Mouse (Mus musculus) heart, embryonic 10.5 days (tissue): Measurements from ENCODE around the gene Olfr272. TPM values are rescaled to one million over a fixed set of nuclear protein-coding genes. Genes with fewer than 3 reads are reported as not detected.

Source experiments
- DNase-seq: peaks from one replicate; pipeline ENCODE4 v3.0.0-alpha.2; 2017; ENCODE audit warnings: low spot score
- H3K27ac ChIP-seq: fragments of 300-500 bp; sonication (generic); 2 replicates; pipeline ENCODE4 v1.5.1; 2016; ENCODE audit warnings: mild to moderate bottlenecking
- H3K27me3 ChIP-seq: fragments of 300-500 bp; sonication (generic); 2 replicates; pipeline ENCODE4 v1.6.1; 2016; ENCODE audit warnings: mild to moderate bottlenecking; ENCODE audit not compliant: poor library complexity, insufficient read depth, severe bottlenecking
- H3K36me3 ChIP-seq: fragments of 300-500 bp; sonication (generic); 2 replicates; pipeline ENCODE4 v1.6.1; 2016; ENCODE audit warnings: mild to moderate bottlenecking, moderate library complexity
- H3K4me1 ChIP-seq: fragments of 300-500 bp; sonication (generic); 2 replicates; pipeline ENCODE4 v1.6.1; 2016; ENCODE audit warnings: mild to moderate bottlenecking
- H3K4me3 ChIP-seq: fragments of 300-500 bp; sonication (generic); 2 replicates; pipeline ENCODE4 v1.5.1; 2016; ENCODE audit warnings: mild to moderate bottlenecking, moderate library complexity
- H3K9me3 ChIP-seq: fragments of 300-500 bp; sonication (generic); 2 replicates; pipeline ENCODE4 v1.6.1; 2016; ENCODE audit warnings: mild to moderate bottlenecking, moderate library complexity
- WGBS: fragments of 180-500 bp; shearing (Covaris S2); methylation state at CpG from one replicate; pipeline ENCODE4 v1.1.7; 2016; 5-methylcytosine and 5-hydroxymethylcytosine counted together
- polyA plus RNA-seq: library from polyadenylated mRNA; unstranded; fragments of >200 nt; fragmentation: Nextera tagmentation; extraction: Ambion mirVana; gene quantifications from 2 replicates; pipeline ENCODE4 v1.2.1, GENCODE M21; 2016

The Olfr272 gene
- not detected in 2 replicates for polyA plus RNA-seq

DNA sequence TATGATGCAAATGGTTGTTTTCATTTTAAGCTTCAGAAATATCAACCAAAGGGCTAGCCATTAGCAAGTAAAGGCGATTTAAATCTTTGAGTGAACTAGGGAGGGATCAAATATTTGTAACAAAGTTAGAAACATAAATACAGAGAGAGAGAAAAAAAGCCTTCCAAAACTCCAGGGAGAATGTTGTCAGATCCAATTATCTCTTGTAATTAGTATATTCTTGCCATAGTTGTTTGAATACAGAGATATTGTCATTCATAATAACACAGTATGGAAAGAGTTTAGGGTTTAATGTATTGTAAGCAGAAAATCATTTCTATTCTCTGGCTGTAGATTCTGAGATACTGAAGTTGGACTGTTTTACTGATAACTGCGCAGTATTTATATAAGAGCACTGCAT, at the start of gene Olfr272:
Gene Olfr272 (minus strand): TSS at position 101 of the 400 bp plus-strand sequence.
- Histone ChIP-seq H3K4me3 (no peak within 1 kb of the TSS), H3K27ac (no peak within 1 kb of the TSS), H3K9me3 (no peaks in the 10 kb centered on the region), H3K4me1 (no peaks in the 10 kb centered on the region), H3K36me3 (no peaks in the 10 kb centered on the region), H3K27me3 (no peaks in the 10 kb centered on the region)
- no peak for DNase-seq
- WGBS, result 85% methylated on average over 2 of the region's 2 CpGs

DNA sequence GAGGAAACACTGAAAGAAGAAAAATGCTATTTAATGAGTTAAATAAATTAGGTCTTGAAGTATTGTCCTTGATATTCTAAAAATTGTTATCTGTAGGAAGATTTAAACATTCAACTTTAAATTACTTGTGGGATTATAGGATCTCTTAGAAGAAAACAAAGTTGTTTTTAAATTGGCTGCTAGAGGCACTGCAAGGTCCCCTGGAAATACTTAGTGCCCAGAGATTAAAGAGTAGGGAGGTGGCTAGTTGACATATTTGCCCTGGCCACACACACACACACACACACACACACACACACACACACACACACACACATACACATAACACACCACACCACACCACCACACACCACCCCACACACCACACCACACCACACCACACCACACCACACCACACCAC, 45.3 kb upstream of the Olfr272 start, which contains the start of gene Olfr270:
Gene Olfr270 (plus strand): TSS at position 301 of the 400 bp plus-strand sequence.
- no peak for DNase-seq
- no peak within 1 kb of the TSS for H3K27ac ChIP-seq
- no peaks in the 10 kb centered on the region for H3K27me3 ChIP-seq

DNA sequence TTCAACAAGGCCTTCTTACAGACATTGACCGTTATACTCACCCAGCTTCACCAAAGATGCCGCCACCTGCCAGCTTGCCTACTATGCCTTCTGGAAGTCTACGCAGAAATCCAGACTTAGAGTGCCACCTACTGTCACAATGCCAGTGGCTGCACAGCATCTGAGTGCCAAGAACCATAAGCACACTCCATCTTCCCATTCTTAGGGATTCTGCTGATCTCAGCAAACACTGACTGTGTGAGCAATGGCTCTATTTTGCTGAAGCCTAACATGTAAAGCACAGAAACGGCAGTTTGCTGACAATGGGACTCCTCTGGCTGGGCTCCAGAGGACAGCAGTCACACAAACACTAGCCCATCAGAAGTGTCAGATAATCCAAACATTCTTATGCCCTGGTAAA, 39.7 kb upstream of the Olfr272 start:
- 44% methylated on average over 4 of the region's 4 CpGs for WGBS
- no peak overlapping the region for H3K4me3 ChIP-seq
- no peaks in the 10 kb centered on the region for H3K9me3 ChIP-seq
- no peaks in the 10 kb centered on the region for H3K4me1 ChIP-seq
- H3K36me3 ChIP-seq, result no peaks in the 10 kb centered on the region
- no peak for DNase-seq
- H3K27me3 ChIP-seq, result no peaks in the 10 kb centered on the region
- no peak overlapping the region for H3K27ac ChIP-seq

More for the DNA sequence above, 45.3 kb upstream of the Olfr272 start, which contains the start of gene Olfr270:
- Histone ChIP-seq H3K4me3 (no peak within 1 kb of the TSS), H3K4me1 (no peaks in the 10 kb centered on the region), H3K9me3 (no peaks in the 10 kb centered on the region), H3K36me3 (no peaks in the 10 kb centered on the region)

DNA sequence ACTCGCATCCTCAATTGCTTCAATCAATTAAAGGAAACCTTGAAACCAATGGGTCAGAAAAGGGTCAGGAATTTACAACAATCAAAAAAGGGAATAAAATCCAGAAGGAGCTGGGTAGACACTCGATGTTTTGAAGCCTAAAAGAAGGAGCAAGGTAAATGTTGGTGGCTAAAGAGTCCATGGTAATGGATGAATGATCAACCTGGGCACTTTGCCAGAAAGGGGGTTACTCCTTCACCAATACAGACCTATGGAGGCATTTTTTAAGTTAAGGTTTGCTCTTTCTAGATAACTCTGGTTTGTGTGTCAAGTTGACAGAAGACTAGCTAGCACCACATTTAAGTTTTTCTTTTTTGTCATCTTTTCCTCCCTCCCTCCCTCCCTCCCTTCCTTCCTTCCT, 30.0 kb upstream of the Olfr272 start:
- DNase-seq, result no peak
- WGBS, result 85% methylated on average over 2 of the region's 2 CpGs
- Histone ChIP-seq H3K27me3 (no peaks in the 10 kb centered on the region), H3K36me3 (no peaks in the 10 kb centered on the region), H3K4me3 (no peak overlapping the region), H3K4me1 (no peaks in the 10 kb centered on the region), H3K27ac (no peak overlapping the region), H3K9me3 (no peaks in the 10 kb centered on the region)

DNA sequence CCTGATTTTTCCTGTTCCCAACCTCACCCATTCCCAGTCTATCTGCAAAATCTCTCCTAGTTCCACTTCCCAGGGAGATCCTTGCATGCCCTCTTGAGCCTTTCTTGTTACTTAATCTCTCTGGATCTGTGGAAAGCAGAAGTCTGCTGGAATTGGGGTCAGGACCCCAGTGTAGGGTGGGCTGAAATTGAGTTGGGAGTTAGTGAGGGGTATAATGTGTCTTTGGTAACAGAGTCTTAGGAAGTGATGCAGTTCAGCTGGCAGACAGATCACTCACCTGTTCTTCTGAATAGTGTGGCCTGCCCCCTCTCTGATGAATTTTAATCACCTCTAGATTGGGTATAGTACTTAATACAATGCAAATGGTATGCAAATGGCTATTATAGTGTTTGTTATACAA, 27.7 kb upstream of the Olfr272 start:
- Histone ChIP-seq H3K4me3 (no peak overlapping the region), H3K36me3 (no peaks in the 10 kb centered on the region), H3K27ac (no peak overlapping the region), H3K9me3 (no peaks in the 10 kb centered on the region), H3K27me3 (no peaks in the 10 kb centered on the region), H3K4me1 (no peaks in the 10 kb centered on the region)
- no peak for DNase-seq

DNA sequence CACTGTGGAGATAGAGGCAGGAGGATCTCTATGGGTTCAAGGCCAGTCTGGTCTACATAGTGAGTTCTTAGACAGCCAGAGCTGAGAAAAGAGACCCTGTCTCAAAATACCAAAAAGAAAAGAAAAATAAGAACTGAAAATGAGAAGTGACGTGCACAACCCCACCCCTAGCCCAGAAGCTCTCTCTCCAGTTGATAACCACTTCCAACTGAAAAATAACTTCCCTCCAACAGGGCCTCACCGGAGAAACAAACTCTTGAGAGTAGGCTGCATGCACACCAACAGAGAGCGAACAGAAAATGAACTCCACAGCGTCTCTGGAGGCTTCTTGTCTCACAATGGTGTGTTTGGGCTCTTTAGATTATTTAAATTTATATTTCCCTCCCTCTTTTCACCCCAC, 11.5 kb upstream of the Olfr272 start:
- no peak overlapping the region for H3K27ac ChIP-seq
- H3K36me3 ChIP-seq, result no peaks in the 10 kb centered on the region
- no peaks in the 10 kb centered on the region for H3K27me3 ChIP-seq
- no peaks in the 10 kb centered on the region for H3K4me1 ChIP-seq
- no peak for DNase-seq
- no peak overlapping the region for H3K4me3 ChIP-seq
- 84% methylated on average over 4 of the region's 4 CpGs for WGBS
- no peaks in the 10 kb centered on the region for H3K9me3 ChIP-seq

DNA sequence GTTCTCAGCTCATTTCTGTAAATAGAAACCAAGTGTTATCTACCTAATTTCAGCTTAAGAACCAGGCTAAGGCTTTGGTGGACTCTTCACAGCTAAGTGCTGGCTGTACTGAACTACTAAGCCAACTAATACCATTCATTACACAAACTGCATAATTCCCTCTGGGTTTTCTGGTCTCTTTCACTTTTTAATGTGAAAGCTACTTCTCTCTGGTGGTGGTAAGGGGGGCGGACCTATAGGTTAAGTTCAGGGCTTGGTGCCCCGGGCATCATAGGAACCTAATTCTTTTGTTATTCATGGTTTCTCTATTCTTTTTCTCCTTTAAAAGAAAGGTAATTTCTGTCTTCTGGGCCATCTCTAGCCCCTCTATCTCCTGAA, 1.7 kb downstream of the Olfr272 start:
- Histone ChIP-seq H3K4me1 (no peaks in the 10 kb centered on the region), H3K4me3 (no peak overlapping the region), H3K27me3 (no peaks in the 10 kb centered on the region), H3K36me3 (no peaks in the 10 kb centered on the region), H3K27ac (no peak overlapping the region), H3K9me3 (no peaks in the 10 kb centered on the region)
- 82% methylated on average over 2 of the region's 2 CpGs for WGBS
- no peak for DNase-seq

DNA sequence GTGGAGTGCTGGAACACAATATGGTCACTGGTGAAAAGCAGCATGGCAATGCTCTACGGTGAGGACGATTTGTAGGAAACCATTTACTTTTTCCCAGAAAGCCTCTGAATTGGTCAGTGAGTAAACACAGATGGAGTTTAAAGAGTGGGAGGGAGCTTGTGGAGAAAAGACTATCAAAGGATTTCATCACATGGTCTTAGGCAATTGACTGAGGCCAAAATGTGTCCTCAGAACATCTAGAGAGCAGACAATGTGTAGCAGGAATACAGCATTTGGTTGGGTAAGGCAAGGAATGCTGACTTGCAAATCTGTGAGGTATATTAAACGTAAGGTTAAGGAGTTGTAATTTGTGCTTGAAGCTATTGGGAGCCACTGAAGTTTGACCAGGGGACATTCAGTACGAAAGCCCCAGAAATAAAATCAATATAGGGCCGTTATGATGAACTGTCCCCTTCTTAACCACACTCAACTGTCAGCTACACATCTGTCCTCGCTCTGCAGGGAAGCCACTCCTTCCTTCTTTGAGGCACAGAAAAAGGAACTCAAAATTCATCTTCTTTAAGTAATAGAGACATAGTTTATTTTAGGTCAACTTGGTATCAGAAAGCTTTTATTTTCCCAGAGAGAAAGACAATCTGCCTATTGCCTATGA, 2.2 kb downstream of the Olfr272 start:
- H3K4me3 ChIP-seq, result no peak overlapping the region
- no peaks in the 10 kb centered on the region for H3K9me3 ChIP-seq
- DNase-seq, result no peak
- H3K36me3 ChIP-seq, result no peaks in the 10 kb centered on the region
- H3K27me3 ChIP-seq, result no peaks in the 10 kb centered on the region
- 82% methylated on average over 6 of the region's 6 CpGs for WGBS
- no peak overlapping the region for H3K27ac ChIP-seq
- no peaks in the 10 kb centered on the region for H3K4me1 ChIP-seq

DNA sequence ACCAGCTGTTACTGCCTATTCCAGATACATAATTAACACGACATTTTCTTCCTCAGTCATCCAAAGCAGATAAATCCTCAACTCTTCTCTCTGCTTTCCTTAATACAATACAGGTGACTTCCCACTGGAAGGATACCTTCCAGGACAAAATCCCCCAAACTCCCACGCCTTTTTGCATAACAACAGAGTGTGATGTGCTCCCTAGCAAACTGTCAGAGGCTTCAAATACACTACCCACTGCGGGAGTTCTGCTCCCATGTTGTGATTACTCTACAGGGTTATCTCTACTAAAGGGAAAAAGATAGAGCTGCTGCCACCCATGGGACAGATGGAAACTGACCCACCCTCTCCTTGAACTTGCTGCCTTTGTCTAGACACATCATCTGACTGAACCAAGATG, 6.6 kb downstream of the Olfr272 start:
- DNase-seq, result no peak
- WGBS, result 38% methylated on average over 3 of the region's 3 CpGs
- H3K9me3 ChIP-seq, result no peaks in the 10 kb centered on the region
- H3K27ac ChIP-seq, result no peak overlapping the region
- H3K4me1 ChIP-seq, result no peaks in the 10 kb centered on the region
- no peak overlapping the region for H3K4me3 ChIP-seq
- H3K27me3 ChIP-seq, result no peaks in the 10 kb centered on the region
- no peaks in the 10 kb centered on the region for H3K36me3 ChIP-seq

DNA sequence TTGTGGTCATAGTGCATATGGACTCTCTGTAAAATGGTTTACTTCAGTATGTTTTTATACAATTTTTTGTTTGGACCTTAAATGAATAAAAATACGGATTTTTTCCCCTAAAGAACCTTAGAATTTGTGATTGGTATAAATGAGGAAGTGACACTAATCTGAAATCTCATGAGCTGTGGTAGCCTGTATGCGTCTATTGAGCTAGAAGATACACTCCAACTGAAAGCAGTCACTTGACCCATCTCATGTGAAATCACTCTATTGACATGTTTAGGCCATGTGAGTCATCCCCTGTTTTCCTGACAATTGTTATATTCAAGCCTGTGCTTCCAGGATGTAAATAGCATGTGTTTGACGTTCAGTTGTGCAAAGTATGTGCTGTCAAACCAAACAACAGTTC, 9.4 kb downstream of the Olfr272 start:
- H3K27me3 ChIP-seq, result no peaks in the 10 kb centered on the region
- no peaks in the 10 kb centered on the region for H3K4me1 ChIP-seq
- no peaks in the 10 kb centered on the region for H3K36me3 ChIP-seq
- no peak overlapping the region for H3K4me3 ChIP-seq
- H3K27ac ChIP-seq, result no peak overlapping the region
- no peaks in the 10 kb centered on the region for H3K9me3 ChIP-seq
- no peak for DNase-seq
- WGBS, result 69% methylated on average over 3 of the region's 3 CpGs

DNA sequence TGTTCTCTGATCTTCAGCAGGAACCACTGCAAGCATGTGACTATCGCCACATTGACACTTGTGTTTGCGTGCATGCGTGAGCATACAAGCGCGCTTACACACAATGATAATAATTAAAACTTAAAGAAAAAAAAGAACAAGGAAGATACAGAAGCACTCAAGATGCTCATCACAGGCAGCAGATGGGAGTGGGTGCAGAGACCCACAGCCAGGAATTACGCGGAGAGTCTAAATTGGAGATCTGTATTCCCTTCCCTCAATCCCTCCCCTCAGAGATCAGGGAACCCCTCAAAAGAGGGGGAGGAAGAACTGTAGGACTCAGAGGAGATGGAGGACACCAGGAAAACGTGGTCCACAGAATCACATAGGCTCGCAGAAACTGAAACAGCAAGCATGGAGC, 54.8 kb downstream of the Olfr272 start:
- 89% methylated on average over 9 of the region's 9 CpGs for WGBS
- H3K4me3 ChIP-seq, result no peak overlapping the region
- no peaks in the 10 kb centered on the region for H3K9me3 ChIP-seq
- H3K27me3 ChIP-seq, result no peaks in the 10 kb centered on the region
- H3K4me1 ChIP-seq, result no peaks in the 10 kb centered on the region
- H3K27ac ChIP-seq, result no peak overlapping the region
- DNase-seq, result no peak
- no peaks in the 10 kb centered on the region for H3K36me3 ChIP-seq

Other genes with a start within 250 kb of the Olfr272 start
- gene Olfr275, start 104.6 kb downstream of the Olfr272 start, polyA plus RNA-seq, result not detected in 2 replicates
- not detected in 2 replicates for gene Olfr273, start 59.9 kb downstream of the Olfr272 start, polyA plus RNA-seq
- not detected in 2 replicates for gene Olfr270, start 45.4 kb upstream of the Olfr272 start, polyA plus RNA-seq
- gene Nipsnap3a, start 70.1 kb upstream of the Olfr272 start, polyA plus RNA-seq, result not detected in 2 replicates
- gene Nipsnap3b, start 92.7 kb upstream of the Olfr272 start, polyA plus RNA-seq, result 83.7 and 100 TPM in 2 replicates
- 1.6 and 4.2 TPM in 2 replicates for gene Abca1, start 240.7 kb upstream of the Olfr272 start, polyA plus RNA-seq